Mouse (Mus musculus): ENCODE measurements around the gene Tnfrsf1b. TPM values are rescaled to one million over a fixed set of nuclear protein-coding genes. Genes with fewer than 3 reads are reported as not detected.

The Tnfrsf1b gene
- 9.7 TPM for polyA plus RNA-seq (2012; fragmentation: generic; extraction: Trizol)

DNA sequence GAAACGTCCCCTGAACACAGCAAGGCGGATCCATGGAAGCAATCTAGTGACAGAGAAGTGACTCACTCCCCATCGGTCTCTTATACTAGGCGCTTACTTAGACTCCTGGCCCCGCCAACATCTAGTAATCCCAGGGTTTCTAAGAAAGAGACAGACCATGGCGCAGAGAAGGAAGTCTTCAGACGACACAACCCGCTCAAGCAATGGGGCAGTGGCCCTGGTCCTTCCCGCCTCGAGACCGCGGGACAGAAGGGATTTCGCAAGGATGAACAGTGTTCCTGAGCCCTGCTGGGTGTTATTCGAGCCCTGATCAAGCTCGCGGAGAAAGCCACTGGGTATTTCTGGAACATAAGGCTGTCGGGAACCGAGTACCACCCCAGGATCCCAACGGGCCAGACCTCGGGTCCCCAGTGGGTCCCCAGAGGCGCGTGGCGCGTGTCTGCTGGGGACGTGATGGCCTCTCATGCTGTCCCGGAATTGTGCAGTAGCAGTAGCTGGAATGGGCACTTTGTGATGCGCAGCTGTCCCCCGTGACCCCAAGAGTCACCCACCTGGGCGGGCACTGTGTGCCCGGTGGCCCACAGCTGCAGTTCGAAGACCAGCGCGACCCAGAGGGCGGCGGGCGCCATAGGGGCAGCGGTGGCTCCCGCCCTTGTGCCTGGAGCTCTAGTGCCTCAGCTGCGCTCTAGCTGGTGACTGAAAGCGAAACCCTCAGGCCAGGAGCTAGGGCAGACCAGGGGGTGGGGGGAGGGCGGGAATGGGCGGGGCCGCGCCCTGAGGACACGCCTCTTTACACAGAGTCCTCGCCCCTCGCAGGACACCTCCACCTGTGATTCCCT is at the start of gene Tnfrsf1b:
TSS of gene Tnfrsf1b (minus strand) at position 698 of the 839 bp plus-strand sequence.
- no peaks in the 10 kb centered on the region for H3K36me3 ChIP-seq (ENCODE audit: control insufficient read depth, insufficient read depth)
- H3K27me3 ChIP-seq (ENCODE audit: control insufficient read depth, insufficient read depth, insufficient read length), result no peaks in the 10 kb centered on the region
- H3K4me3 ChIP-seq, result peak within 1 kb of the TSS; percentile 59
- peak within 1 kb of the TSS; percentile 10 for H3ac ChIP-seq (ENCODE audit: control insufficient read depth, insufficient read length)
- peaks cover 46% of the 10 kb centered on the region for H3K79me2 ChIP-seq (ENCODE audit: control insufficient read depth, insufficient read depth)
- H3K4me2 ChIP-seq (ENCODE audit: low read depth), result peak within 1 kb of the TSS; percentile 99
- peak; percentile 54; the same call in 1 of the 2 replicates for TF ChIP-seq CEBPB (IDR thresholded peaks at IDR 0.05; ENCODE audit: insufficient read depth, poor library complexity, severe bottlenecking)
- TF ChIP-seq MYOD1 (IDR thresholded peaks at IDR 0.05; ENCODE audit: control insufficient read depth in 1 of 3, insufficient read length in 2 of 3, low read depth in 2 of 3), result peak in 1 of 3 experiments; percentile 42
- TF ChIP-seq SRF (IDR thresholded peaks at IDR 0.05; ENCODE audit: control insufficient read depth, insufficient read length, low read depth), result no peak
- TF ChIP-seq TCF12 (IDR thresholded peaks at IDR 0.05; ENCODE audit: insufficient read depth, poor library complexity, severe bottlenecking), result no peak
- peak in 1 of 3 experiments; percentile 31 for TF ChIP-seq MYOG (IDR thresholded peaks at IDR 0.05; ENCODE audit: control insufficient read depth in 1 of 3, insufficient read depth in 1 of 3, insufficient read length in 2 of 3, low read depth in 2 of 3)
- peak; percentile 97 for TF ChIP-seq POLR2A (IDR thresholded peaks at IDR 0.05; ENCODE audit: insufficient read length, low read depth)
- TF ChIP-seq POLR2AphosphoS2 (IDR thresholded peaks at IDR 0.05; ENCODE audit: insufficient read length, low read depth), result peak; percentile 98
- peak; percentile 18 for TF ChIP-seq REST (IDR thresholded peaks at IDR 0.05; ENCODE audit: insufficient read depth, insufficient read length)
- TF ChIP-seq E2F4 (IDR thresholded peaks at IDR 0.05; ENCODE audit: insufficient read depth), result no peak
- TF ChIP-seq TCF3 (IDR thresholded peaks at IDR 0.05; ENCODE audit: insufficient read length, low read depth), result no peak
- TF ChIP-seq USF1 (IDR thresholded peaks at IDR 0.05; ENCODE audit: low read depth), result no peak
- no peak for TF ChIP-seq MAX (IDR thresholded peaks at IDR 0.05; ENCODE audit: low read depth)

DNA sequence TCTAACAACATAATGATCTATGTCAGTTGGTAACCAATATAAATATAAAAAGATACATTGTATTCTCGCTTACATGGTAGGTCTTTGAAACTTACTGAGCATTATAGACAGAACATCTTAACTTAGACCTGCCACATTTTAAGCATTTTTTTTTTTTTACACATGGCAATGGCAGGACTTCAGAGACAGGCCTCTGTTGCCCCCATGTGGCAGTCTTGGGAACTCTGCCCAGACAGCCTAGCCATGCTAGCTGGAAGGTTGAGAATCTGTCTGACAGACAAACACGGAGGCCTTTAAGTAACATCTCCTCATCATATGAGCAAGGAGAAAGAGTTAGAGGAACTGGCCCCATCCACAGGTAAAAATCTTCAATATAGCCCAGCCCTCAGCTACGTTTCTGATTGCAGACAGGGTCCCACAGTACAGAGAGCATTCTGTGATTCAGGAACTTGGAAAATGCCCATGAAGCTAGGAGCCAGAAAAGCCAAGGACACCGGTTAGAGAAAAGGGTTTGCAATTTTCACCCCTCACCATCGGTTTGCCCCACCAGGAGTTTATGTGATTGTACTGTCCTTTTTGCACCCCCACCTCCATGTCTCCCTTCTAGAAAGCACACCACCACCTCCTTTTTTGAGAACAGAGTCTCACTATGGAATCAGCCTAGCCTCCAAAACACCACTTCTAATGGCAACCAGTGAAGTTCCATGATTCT is 49.1 kb upstream of the Tnfrsf1b start:
- peaks cover 14% of the 10 kb centered on the region for H3K27me3 ChIP-seq (ENCODE audit: control insufficient read depth, insufficient read depth, insufficient read length)

DNA sequence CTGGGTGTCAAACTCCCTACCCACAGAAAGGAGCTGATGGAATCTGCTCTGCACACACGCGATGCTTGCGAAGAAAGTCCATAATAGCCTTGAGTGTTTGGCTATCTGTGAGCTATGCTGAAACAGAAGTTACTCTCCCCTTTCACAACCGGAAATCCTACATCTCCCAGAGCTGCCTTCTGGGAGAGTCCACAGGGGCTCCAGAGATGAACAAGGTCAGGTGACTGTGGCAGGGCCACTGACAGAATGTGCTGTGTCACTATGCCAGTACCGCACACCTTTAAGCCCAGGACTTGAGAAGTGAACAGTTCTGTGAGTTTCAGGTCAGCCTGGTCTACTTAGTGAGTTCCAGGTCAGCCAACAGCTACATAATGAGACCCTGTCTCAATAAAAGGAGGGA is 47.9 kb upstream of the Tnfrsf1b start:
- no peak for TF ChIP-seq MYOD1 (IDR thresholded peaks at IDR 0.05; ENCODE audit: control insufficient read depth in 1 of 3, insufficient read length in 2 of 3, low read depth in 2 of 3)
- TF ChIP-seq TCF12 (IDR thresholded peaks at IDR 0.05; ENCODE audit: insufficient read depth, poor library complexity, severe bottlenecking), result no peak
- TF ChIP-seq POLR2A (IDR thresholded peaks at IDR 0.05; ENCODE audit: insufficient read length, low read depth), result no peak
- TF ChIP-seq CEBPB (IDR thresholded peaks at IDR 0.05; ENCODE audit: insufficient read depth, poor library complexity, severe bottlenecking), result no peak
- no peak for TF ChIP-seq MAX (IDR thresholded peaks at IDR 0.05; ENCODE audit: low read depth)
- TF ChIP-seq E2F4 (IDR thresholded peaks at IDR 0.05; ENCODE audit: insufficient read depth), result no peak
- no peak for TF ChIP-seq MYOG (IDR thresholded peaks at IDR 0.05; ENCODE audit: control insufficient read depth in 1 of 3, insufficient read depth in 1 of 3, insufficient read length in 2 of 3, low read depth in 2 of 3)
- TF ChIP-seq REST (IDR thresholded peaks at IDR 0.05; ENCODE audit: insufficient read depth, insufficient read length), result no peak
- no peak for TF ChIP-seq USF1 (IDR thresholded peaks at IDR 0.05; ENCODE audit: low read depth)
- TF ChIP-seq TCF3 (IDR thresholded peaks at IDR 0.05; ENCODE audit: insufficient read length, low read depth), result no peak
- TF ChIP-seq POLR2AphosphoS2 (IDR thresholded peaks at IDR 0.05; ENCODE audit: insufficient read length, low read depth), result no peak
- no peak for TF ChIP-seq SRF (IDR thresholded peaks at IDR 0.05; ENCODE audit: control insufficient read depth, insufficient read length, low read depth)
- H3K4me2 ChIP-seq (ENCODE audit: low read depth), result no peak overlapping the region
- peaks cover 14% of the 10 kb centered on the region for H3K27me3 ChIP-seq (ENCODE audit: control insufficient read depth, insufficient read depth, insufficient read length)
- no peaks in the 10 kb centered on the region for H3K79me2 ChIP-seq (ENCODE audit: control insufficient read depth, insufficient read depth)
- no peak overlapping the region for H3ac ChIP-seq (ENCODE audit: control insufficient read depth, insufficient read length)
- no peaks in the 10 kb centered on the region for H3K36me3 ChIP-seq (ENCODE audit: control insufficient read depth, insufficient read depth)
- no peak overlapping the region for H3K4me3 ChIP-seq

More for the DNA sequence above, 49.1 kb upstream of the Tnfrsf1b start:
- Histone ChIP-seq H3ac (ENCODE audit: control insufficient read depth, insufficient read length) (no peak overlapping the region), H3K79me2 (ENCODE audit: control insufficient read depth, insufficient read depth) (no peaks in the 10 kb centered on the region), H3K36me3 (ENCODE audit: control insufficient read depth, insufficient read depth) (no peaks in the 10 kb centered on the region), H3K4me2 (ENCODE audit: low read depth) (no peak overlapping the region), H3K4me3 (no peak overlapping the region)
- no peak for TF ChIP-seq POLR2AphosphoS2 (IDR thresholded peaks at IDR 0.05; ENCODE audit: insufficient read length, low read depth)
- TF ChIP-seq REST (IDR thresholded peaks at IDR 0.05; ENCODE audit: insufficient read depth, insufficient read length), result no peak
- no peak for TF ChIP-seq USF1 (IDR thresholded peaks at IDR 0.05; ENCODE audit: low read depth)
- TF ChIP-seq TCF12 (IDR thresholded peaks at IDR 0.05; ENCODE audit: insufficient read depth, poor library complexity, severe bottlenecking), result no peak
- no peak for TF ChIP-seq CEBPB (IDR thresholded peaks at IDR 0.05; ENCODE audit: insufficient read depth, poor library complexity, severe bottlenecking)
- TF ChIP-seq MYOG (IDR thresholded peaks at IDR 0.05; ENCODE audit: control insufficient read depth in 1 of 3, insufficient read depth in 1 of 3, insufficient read length in 2 of 3, low read depth in 2 of 3), result no peak

DNA sequence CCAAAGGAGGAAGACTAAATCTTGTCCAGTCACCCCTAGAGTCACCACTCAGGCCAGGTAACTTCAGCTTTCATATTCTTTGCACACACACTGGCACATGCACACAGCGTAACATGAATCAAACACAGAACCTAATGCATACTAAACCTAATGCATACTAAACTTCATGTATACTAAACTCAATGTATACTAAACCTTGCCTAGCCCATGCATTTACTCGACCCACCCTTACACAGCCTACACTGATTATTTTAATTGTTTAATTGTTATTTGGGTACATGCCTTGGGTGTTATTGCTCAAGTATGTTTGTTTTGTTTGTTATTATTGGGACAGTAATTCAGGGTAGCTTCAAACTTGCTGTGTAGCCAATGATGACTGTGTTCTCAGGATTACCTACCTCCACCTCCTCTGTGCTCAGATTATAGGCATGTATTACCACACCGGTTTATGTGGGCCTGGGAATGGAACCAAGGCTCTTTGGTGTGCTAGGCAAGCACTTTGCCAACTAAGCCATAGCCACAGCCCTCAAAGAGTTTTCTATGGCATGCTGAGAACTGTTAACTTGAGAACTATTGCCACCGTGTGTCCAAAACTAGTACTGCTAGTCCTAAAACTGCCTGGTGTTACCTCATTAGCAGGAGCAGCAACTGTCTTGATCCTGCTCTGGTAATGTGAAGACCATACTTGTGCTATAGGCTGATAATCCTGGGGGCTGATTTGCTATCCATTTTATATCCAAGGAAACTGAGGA is 39.9 kb upstream of the Tnfrsf1b start:
- H3K79me2 ChIP-seq (ENCODE audit: control insufficient read depth, insufficient read depth), result no peaks in the 10 kb centered on the region
- no peaks in the 10 kb centered on the region for H3K27me3 ChIP-seq (ENCODE audit: control insufficient read depth, insufficient read depth, insufficient read length)
- TF ChIP-seq MYOG (IDR thresholded peaks at IDR 0.05; ENCODE audit: control insufficient read depth in 1 of 3, insufficient read depth in 1 of 3, insufficient read length in 2 of 3, low read depth in 2 of 3), result no peak
- TF ChIP-seq CEBPB (IDR thresholded peaks at IDR 0.05; ENCODE audit: insufficient read depth, poor library complexity, severe bottlenecking), result peak; percentile 93
- H3ac ChIP-seq (ENCODE audit: control insufficient read depth, insufficient read length), result no peak overlapping the region
- H3K36me3 ChIP-seq (ENCODE audit: control insufficient read depth, insufficient read depth), result no peaks in the 10 kb centered on the region
- H3K4me3 ChIP-seq, result no peak overlapping the region
- H3K4me2 ChIP-seq (ENCODE audit: low read depth), result no peak overlapping the region
